Mouse (Mus musculus) cerebellum, adult 11 months (tissue): ENCODE results near the gene Atg16l1.

Experiments
- DNase-seq: peaks from one replicate; pipeline ENCODE4 v3.0.0; 2022

Gene Atg16l1

GRCm38 (mm10) chr1:87837018-87837417 lies 81.3 kb downstream of the Atg16l1 start:
- DNase-seq = no peak

DNA sequence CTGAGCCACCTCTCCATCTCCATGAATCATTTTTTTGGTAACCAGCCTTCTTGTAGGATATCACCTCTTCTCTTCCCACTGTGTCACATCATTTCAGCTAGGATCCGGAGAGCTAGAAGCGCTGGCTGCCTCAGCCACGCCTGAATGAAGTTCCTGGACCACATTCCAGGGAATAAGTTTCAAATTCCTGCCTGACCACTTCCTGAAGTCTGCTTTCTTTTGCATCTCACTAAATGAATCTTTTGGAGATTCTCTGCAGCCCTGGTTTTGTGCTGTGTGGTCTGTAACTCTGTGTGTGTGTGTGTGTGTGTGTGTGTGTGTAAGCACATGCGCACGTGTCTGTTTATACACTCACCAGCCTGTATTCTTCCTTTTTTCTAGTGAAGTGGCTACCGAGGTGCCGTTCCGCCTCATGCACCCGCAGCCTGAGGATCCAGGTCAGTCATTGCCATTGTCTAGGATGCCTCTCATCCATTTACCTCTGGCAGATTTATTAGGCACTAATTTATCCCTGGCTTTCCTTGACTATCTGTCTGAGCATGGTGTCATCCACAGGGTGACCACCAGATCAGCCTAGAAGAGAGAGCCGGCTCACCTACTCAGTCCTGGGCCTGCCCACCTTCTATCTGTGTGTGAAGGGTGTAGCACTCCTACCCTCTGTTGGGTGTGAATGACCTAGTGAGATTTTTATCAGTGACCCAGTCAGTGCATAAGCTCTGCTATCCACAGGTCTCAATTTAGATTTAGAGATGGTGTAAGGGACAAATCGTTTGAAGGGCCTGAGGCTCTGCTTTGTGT lies 84.9 kb downstream of the Atg16l1 start:
- no peak for DNase-seq
